Mouse (Mus musculus) limb, embryonic 15.5 days (tissue): ENCODE measurements around the gene Ppp1r14a. TPM values are rescaled to one million over a fixed set of nuclear protein-coding genes. Genes with fewer than 3 reads are reported as not detected.

Experiments
- ATAC-seq: fragments of 200-750 bp; cut with Nextera tagmentation; 2 replicates; pipeline ENCODE4 v1.8.0; 2017; ENCODE audit warnings: low read depth, moderate TSS enrichment; ENCODE audit not compliant: insufficient number of reproducible peaks, low FRiP score, low TSS enrichment
- H3K27ac ChIP-seq: fragments of 300-500 bp; sonication (generic); 2 replicates; pipeline ENCODE4 v1.5.1; 2015; ENCODE audit warnings: moderate library complexity, mild to moderate bottlenecking, inconsistent platforms
- H3K27me3 ChIP-seq: fragments of 300-500 bp; sonication (generic); 2 replicates; pipeline ENCODE4 v1.6.1; 2015; ENCODE audit warnings: inconsistent platforms
- H3K36me3 ChIP-seq: fragments of 300-500 bp; sonication (generic); 2 replicates; pipeline ENCODE4 v1.6.1; 2015; ENCODE audit warnings: inconsistent platforms
- H3K4me1 ChIP-seq: fragments of 300-500 bp; sonication (generic); 2 replicates; pipeline ENCODE4 v1.6.1; 2015; ENCODE audit warnings: inconsistent platforms
- H3K4me2 ChIP-seq: fragments of 300-500 bp; sonication (generic); 2 replicates; pipeline ENCODE4 v1.6.1; 2015; ENCODE audit warnings: mild to moderate bottlenecking, inconsistent platforms
- H3K4me3 ChIP-seq: fragments of 300-500 bp; sonication (generic); 2 replicates; pipeline ENCODE4 v1.5.1; 2015; ENCODE audit warnings: mild to moderate bottlenecking, inconsistent platforms
- H3K9ac ChIP-seq: fragments of 300-500 bp; sonication (generic); 2 replicates; pipeline ENCODE4 v1.6.1; 2015; ENCODE audit warnings: inconsistent platforms
- H3K9me3 ChIP-seq: fragments of 300-500 bp; sonication (generic); 2 replicates; pipeline ENCODE4 v1.6.1; 2016; ENCODE audit warnings: inconsistent platforms
- WGBS: fragments of 180-500 bp; shearing (Covaris S2); methylation state at CpG from one replicate; pipeline ENCODE4 v1.1.7; 2015; 5-methylcytosine and 5-hydroxymethylcytosine counted together
- polyA plus RNA-seq: library from polyadenylated mRNA; unstranded; fragments of >200 nt; fragmentation: Nextera tagmentation; extraction: Ambion mirVana; gene quantifications from 2 replicates; pipeline ENCODE4 v1.2.1, GENCODE M21; 2015

Gene Ppp1r14a
- polyA plus RNA-seq, 1 experiment from 2014 or later = 15.5 TPM

DNA sequence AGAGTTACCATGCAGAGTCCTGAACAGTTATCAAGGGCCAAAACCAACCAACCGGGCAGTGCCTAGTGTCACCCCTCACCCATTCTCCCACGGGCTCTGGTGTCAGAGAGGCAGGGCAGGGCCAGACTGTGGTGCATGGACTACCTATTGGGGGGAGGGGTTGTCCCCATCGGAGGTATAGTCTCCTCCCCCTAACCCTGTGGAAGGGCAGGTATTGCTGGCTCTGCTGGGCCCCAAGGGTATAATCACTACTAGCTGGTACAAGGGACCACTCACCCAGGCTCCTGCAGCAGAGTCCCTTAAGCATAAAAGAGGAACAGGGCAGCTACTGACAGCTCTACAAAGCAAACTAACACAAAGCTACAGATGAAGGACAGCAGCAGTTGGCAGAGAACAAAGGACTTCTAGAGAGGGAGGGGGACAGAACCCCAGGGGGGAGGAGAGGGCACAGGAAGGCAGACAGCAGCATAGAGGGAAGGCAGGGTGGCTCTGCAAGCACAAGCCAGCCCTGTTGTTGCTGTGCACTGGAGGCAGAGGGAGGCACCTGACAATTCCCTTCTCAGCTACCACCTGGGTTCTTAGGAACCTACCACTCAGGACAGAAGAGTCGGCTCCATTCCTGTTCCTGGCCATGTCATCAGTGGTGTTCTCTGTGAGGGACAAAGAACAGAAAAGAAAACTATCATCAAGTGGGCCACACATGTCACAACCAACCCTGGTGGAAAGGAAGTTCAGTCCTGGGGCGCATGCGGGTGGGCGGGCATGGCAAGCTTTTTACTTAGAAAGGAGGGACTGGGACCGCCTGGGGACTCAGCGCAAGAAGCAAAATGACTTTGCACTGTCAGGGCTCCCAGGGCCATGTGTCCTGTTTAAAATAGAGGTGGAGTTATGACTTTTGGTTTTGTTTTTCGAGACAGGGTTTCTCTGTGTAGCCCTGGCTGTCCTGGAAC, 29.1 kb upstream of the Ppp1r14a start:
- H3K27me3 ChIP-seq = no peaks in the 10 kb centered on the region
- peaks cover 9% of the 10 kb centered on the region; the same call in 1 of the 2 replicates for H3K4me1 ChIP-seq
- H3K27ac ChIP-seq = no peak overlapping the region
- H3K36me3 ChIP-seq = no peaks in the 10 kb centered on the region; the same call in none of the 2 replicates
- no peak overlapping the region for H3K4me2 ChIP-seq
- no peak overlapping the region for H3K4me3 ChIP-seq
- no peak for ATAC-seq
- H3K9ac ChIP-seq = no peak overlapping the region
- 70% methylated on average over 10 of the region's 10 CpGs for WGBS
- no peaks in the 10 kb centered on the region for H3K9me3 ChIP-seq

DNA sequence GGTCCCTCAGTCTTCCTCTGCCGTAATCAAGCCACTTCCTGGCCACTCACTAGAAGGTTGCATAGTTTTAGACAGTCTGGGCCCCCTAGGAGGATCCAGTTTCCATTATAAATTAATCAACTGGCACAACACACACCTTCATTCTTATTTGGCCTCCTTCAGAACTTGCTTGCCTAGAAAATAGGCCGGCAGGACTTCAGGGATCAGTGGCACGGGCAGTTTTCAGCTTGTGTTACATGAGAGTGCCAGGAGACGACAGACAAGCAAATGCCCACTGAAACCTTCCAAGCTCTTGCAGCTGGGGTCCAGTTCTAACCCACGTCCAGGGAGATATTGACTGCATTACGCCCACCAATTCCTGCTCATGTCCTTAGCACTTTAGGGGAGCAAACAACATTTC, 27.0 kb upstream of the Ppp1r14a start:
- WGBS = 63% methylated on average over 6 of the region's 6 CpGs
- Histone ChIP-seq H3K36me3 (no peaks in the 10 kb centered on the region; the same call in 1 of the 2 replicates), H3K9me3 (no peaks in the 10 kb centered on the region), H3K27ac (0 out of 2 replicates have a peak overlapping the region, but pooled peaks have one; percentile 24), H3K4me3 (no peak overlapping the region), H3K27me3 (no peaks in the 10 kb centered on the region), H3K4me2 (no peak overlapping the region), H3K9ac (no peak overlapping the region), H3K4me1 (peaks cover 11% of the 10 kb centered on the region; the same call in 1 of the 2 replicates)
- ATAC-seq = no peak

DNA sequence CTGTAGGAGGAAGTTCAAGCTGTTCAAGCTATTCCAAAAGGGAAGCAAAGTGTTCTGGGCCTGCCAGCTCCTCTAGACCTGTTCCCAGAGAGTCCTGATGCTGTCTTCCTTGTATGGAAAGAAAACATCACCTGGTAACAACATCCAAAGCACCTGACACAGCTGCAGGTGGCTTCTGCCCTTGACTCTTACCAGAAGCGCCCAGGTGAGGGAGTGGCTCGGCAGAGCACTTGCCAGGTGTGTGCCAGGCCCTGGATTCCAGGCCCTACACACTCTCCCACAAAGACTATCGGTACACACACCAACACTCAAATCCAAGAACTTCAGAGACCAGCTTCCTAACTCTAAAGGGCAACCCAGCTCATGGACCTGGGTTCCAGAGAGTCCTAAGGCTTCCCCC, 25.3 kb upstream of the Ppp1r14a start:
- Histone ChIP-seq H3K36me3 (no peaks in the 10 kb centered on the region), H3K27me3 (no peaks in the 10 kb centered on the region), H3K9ac (no peak overlapping the region), H3K9me3 (no peaks in the 10 kb centered on the region), H3K27ac (no peak overlapping the region), H3K4me2 (no peak overlapping the region), H3K4me3 (no peak overlapping the region), H3K4me1 (peaks cover 11% of the 10 kb centered on the region; the same call in 1 of the 2 replicates)
- ATAC-seq = no peak
- 88% methylated on average over 3 of the region's 3 CpGs for WGBS

DNA sequence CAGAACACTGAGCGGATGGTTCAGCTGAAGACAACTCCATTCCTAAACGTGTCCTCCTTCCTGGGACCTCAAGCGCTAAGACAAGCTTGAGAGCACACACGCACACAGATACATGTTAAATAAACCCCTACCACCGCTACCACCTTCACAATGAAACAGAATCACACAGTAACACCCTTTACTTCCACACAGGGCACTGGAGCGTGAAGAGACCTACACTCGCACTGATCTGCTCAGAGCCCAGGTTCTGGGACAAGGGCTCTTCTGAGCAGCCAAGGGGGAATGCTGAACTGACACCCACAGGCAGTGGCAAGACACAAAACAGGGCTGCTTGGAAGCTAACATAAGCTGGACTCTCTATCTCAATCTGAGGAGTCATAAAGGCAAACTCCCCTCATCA, 23.5 kb upstream of the Ppp1r14a start:
- Histone ChIP-seq H3K27me3 (no peaks in the 10 kb centered on the region), H3K9ac (no peak overlapping the region), H3K9me3 (no peaks in the 10 kb centered on the region), H3K4me1 (peaks cover 6% of the 10 kb centered on the region; the same call in 1 of the 2 replicates), H3K27ac (no peak overlapping the region), H3K4me2 (no peak overlapping the region), H3K4me3 (no peak overlapping the region), H3K36me3 (no peaks in the 10 kb centered on the region)
- no peak for ATAC-seq
- 84% methylated on average over 7 of the region's 7 CpGs for WGBS

DNA sequence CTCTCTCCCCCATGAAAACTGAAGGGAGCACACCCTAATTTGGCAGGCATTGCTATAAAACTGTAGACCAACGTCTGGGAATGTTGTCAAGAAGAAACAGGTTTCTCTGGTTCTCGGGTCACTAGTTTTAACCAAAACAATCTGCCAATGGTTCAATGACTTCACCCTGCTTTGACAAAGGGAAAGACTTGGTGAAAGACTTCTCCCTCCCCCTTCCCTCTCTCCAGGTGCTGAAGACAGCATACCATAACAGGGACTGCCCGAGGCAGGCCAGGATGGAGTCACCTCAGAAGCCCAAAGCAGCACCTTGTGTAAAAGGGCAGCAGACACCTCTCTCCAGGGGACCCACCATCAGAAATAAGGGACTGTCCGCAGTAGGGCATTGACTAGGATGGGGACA, 22.2 kb upstream of the Ppp1r14a start:
- Histone ChIP-seq H3K4me3 (no peak overlapping the region), H3K4me2 (no peak overlapping the region), H3K9me3 (no peaks in the 10 kb centered on the region), H3K36me3 (no peaks in the 10 kb centered on the region), H3K27me3 (no peaks in the 10 kb centered on the region), H3K9ac (no peak overlapping the region), H3K4me1 (peaks cover 16% of the 10 kb centered on the region), H3K27ac (no peak overlapping the region)
- 35% methylated on average over 4 of the region's 4 CpGs for WGBS
- no peak for ATAC-seq

DNA sequence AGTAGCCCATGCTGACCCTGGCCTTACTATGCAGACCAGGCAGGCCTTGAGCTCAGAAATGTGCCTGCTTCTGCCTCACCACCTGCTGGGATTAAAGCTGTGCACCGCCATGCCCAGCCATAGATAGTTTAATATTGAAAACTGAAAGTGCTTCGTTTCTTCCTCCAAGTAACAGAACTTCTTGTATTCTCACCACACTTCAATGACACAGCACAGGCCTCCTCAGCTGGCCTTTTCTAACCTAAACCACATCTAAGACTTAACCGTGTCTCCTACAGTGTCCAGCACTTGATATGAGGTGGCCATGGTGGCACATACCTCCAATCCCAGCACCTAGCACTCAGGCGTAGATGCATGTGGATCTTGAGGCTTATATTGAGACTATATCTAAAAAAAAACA, 18.7 kb upstream of the Ppp1r14a start:
- Histone ChIP-seq H3K36me3 (no peaks in the 10 kb centered on the region), H3K27me3 (no peaks in the 10 kb centered on the region), H3K9me3 (no peaks in the 10 kb centered on the region), H3K4me2 (no peak overlapping the region), H3K4me1 (peaks cover 28% of the 10 kb centered on the region), H3K4me3 (no peak overlapping the region), H3K27ac (no peak overlapping the region), H3K9ac (no peak overlapping the region)
- ATAC-seq = no peak
- WGBS = 82% methylated on average over 4 of the region's 4 CpGs

DNA sequence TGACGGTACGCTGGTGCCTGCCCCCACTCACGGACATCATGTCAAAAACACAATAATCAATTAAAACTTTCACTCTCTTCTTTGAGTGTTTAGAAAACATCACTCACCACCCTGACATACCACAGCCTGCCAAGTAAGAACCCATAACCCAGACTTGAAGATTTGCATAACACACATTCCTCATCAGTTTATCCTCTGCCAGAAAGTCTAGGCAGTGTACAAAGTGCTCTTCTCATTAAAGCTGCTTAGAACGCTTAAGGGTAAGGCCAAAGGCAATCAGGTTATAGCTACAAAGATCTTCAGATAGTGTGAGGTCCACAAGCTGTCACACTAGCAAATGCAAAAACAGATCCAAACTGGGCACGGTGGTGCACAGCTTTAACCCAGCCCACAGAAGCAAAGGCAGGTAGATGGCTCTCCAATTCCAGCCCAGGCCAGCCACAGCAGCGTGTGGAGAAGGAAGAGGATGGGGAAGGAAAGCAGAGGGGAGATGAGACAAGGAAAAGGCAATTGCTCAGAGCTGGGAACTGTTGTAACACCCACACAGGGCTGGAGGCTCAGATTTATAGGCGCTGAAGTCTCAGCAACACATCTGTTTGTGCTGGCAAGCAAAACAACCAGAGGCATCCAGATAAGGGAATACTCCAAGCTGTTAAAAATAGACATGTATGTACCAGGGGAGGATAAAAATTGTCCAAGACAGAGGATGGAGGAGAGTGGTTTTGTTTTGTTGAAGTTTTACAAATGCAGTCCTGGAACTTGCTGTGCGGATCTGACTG, 17.2 kb upstream of the Ppp1r14a start:
- H3K4me1 ChIP-seq = peaks cover 35% of the 10 kb centered on the region
- H3K4me2 ChIP-seq = no peak overlapping the region
- no peaks in the 10 kb centered on the region for H3K9me3 ChIP-seq
- H3K27me3 ChIP-seq = no peaks in the 10 kb centered on the region
- peak overlapping the region; percentile 68 for H3K27ac ChIP-seq
- ATAC-seq = 0 out of 2 replicates have a peak, but pooled peaks have one; percentile 40
- 49% methylated on average over 8 of the region's 8 CpGs for WGBS
- no peak overlapping the region for H3K4me3 ChIP-seq
- H3K36me3 ChIP-seq = no peaks in the 10 kb centered on the region
- no peak overlapping the region for H3K9ac ChIP-seq

DNA sequence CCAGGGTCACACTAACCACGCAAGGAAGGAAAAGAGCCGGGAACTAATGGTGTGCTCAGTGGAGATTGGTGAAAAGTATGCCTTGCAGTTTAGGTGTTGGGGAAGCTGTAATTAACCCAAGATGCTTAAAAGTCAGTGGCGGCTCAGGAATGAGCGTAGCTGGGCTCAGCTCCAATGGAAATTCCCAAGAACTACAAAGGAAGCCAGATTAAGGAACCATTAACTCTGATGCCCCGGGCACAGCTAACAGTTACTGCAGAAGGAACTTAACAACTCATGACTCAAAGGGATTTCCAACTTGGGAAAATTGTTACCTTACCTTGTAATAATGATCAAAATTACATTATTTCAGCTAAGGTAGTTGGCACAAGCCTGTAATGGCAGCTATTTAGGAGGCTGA, 12.4 kb upstream of the Ppp1r14a start:
- Histone ChIP-seq H3K4me1 (peaks cover 42% of the 10 kb centered on the region), H3K27ac (0 out of 2 replicates have a peak overlapping the region, but pooled peaks have one; percentile 7), H3K27me3 (peaks cover 11% of the 10 kb centered on the region), H3K36me3 (no peaks in the 10 kb centered on the region), H3K4me3 (no peak overlapping the region), H3K9me3 (no peaks in the 10 kb centered on the region), H3K4me2 (no peak overlapping the region), H3K9ac (no peak overlapping the region)
- ATAC-seq = no peak
- 19% methylated on average over 5 of the region's 5 CpGs for WGBS

DNA sequence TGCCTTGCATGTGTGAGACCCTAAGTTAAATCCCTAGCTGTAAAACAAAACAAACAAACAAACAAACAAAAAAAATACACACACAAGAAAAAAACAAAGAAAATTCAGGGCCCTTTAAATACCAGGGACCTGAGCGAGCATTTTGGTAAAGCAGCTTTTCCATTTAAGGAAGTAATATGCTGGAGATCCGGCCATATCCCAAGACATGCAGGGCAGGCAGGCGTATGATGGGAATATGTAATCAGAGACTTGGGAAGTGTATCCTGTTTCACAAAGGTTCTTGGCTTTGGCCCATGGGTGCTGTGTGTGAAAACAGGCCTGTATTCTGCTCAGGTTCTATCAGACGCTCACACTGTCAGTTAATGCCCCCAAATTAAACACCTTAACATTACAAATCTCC, 11.6 kb upstream of the Ppp1r14a start:
- Histone ChIP-seq H3K27ac (no peak overlapping the region), H3K27me3 (peaks cover 19% of the 10 kb centered on the region), H3K9ac (no peak overlapping the region), H3K9me3 (no peaks in the 10 kb centered on the region), H3K4me2 (no peak overlapping the region), H3K4me3 (no peak overlapping the region), H3K36me3 (no peaks in the 10 kb centered on the region), H3K4me1 (peaks cover 43% of the 10 kb centered on the region)
- ATAC-seq = no peak
- 82% methylated on average over 4 of the region's 4 CpGs for WGBS

DNA sequence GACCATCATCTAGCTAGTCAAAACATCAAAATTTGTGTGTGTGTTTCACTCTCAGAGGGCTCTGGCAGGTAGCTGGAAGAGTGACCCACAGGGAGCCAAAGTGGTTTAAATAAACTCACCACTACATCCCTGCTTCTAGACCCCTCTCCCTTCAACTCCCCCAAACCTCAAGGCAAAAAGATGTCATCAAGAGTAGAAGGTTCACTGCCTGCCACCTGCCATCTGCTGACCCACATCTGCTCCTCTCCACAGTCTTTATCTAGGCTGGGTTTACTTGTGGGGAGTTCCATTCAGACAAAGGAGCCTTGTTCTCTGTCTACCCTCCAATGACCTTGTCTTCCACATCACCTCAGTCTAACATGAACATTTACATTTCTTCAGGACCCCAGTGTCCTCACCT, 9.8 kb upstream of the Ppp1r14a start:
- peaks cover 33% of the 10 kb centered on the region for H3K4me1 ChIP-seq
- no peaks in the 10 kb centered on the region for H3K36me3 ChIP-seq
- H3K4me2 ChIP-seq = no peak overlapping the region
- peaks cover 22% of the 10 kb centered on the region for H3K27me3 ChIP-seq
- no peaks in the 10 kb centered on the region for H3K9me3 ChIP-seq
- no peak overlapping the region for H3K4me3 ChIP-seq
- no peak for ATAC-seq
- H3K27ac ChIP-seq = no peak overlapping the region
- H3K9ac ChIP-seq = no peak overlapping the region

DNA sequence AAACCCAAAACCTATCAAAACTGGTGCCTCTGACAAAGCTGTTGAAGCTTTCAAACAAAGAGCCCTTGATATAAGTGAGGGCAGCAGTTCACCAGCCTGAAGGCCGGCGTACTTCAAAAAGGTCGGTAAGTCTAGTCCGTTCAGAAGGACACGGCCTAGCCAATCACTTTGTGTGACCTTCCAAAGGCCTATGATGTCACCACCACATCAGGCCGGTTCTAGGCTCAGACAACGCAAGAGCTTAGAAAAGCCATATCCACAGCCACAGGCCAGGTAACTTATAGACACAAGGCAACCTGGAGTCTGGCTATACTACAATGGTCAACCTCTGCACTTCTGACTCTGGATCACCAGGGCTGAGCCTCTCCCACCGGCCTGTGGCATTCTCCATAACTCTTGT, 9.2 kb upstream of the Ppp1r14a start:
- WGBS = 72% methylated on average over 8 of the region's 8 CpGs
- Histone ChIP-seq H3K36me3 (no peaks in the 10 kb centered on the region), H3K4me3 (peak overlapping the region; percentile 64; the same call in 1 of the 2 replicates), H3K9me3 (no peaks in the 10 kb centered on the region), H3K27ac (no peak overlapping the region), H3K9ac (no peak overlapping the region), H3K4me2 (peak overlapping the region; percentile 99), H3K27me3 (peaks cover 22% of the 10 kb centered on the region), H3K4me1 (peaks cover 33% of the 10 kb centered on the region)
- ATAC-seq = no peak

DNA sequence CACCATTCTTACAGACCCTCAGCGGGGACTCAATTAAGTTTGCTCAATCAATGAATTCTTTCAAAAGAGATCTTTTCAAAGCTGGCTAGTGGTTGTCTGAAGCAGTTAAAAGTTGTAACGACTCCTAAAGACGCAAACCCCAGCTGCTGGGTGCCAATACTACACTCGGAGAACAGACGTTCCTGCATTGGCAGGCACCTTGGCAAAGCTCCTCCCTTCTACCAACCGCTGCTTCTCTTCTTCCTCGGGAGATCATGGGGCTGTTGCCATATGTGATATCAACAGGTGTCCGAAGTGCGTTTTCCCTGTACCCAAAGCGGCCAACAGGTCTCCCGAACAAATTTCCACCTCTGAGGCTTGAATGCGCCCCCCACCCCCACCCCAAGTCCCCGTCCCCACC, 8.3 kb upstream of the Ppp1r14a start:
- H3K9me3 ChIP-seq = no peaks in the 10 kb centered on the region
- peak overlapping the region; percentile 99 for H3K4me2 ChIP-seq
- peak overlapping the region; percentile 57; the same call in 1 of the 2 replicates for H3K9ac ChIP-seq
- peaks cover 33% of the 10 kb centered on the region for H3K4me1 ChIP-seq
- H3K27me3 ChIP-seq = peaks cover 22% of the 10 kb centered on the region
- 7% methylated on average over 13 of the region's 13 CpGs for WGBS
- H3K27ac ChIP-seq = no peak overlapping the region
- H3K4me3 ChIP-seq = peak overlapping the region; percentile 64
- H3K36me3 ChIP-seq = no peaks in the 10 kb centered on the region
- ATAC-seq = no peak
